Mouse (Mus musculus) heart, embryonic 14.5 days (tissue): Measurements from ENCODE around the gene Cdyl2. TPM values are rescaled to one million over a fixed set of nuclear protein-coding genes. Genes with fewer than 3 reads are reported as not detected.

ENCODE experiments used
- ATAC-seq: fragments of 200-750 bp; cut with Nextera tagmentation; 2 replicates; pipeline ENCODE4 v1.8.0; 2017; ENCODE audit warnings: low read depth, moderate TSS enrichment; ENCODE audit not compliant: insufficient number of reproducible peaks, insufficient read depth, low FRiP score
- H3K27ac ChIP-seq, 2 experiments: fragments of 200-500 bp in 1 of 2; fragments of 300-500 bp in 1 of 2; sonication (generic) in 1 of 2; replicated peaks in 1 of 2; 2 replicates each; pipeline ENCODE4 v1.5.1; 2012 to 2014; ENCODE audit warnings: low read depth in 2 of 2, low read length in 2 of 2, control low read depth in 1 of 2, mild to moderate bottlenecking in 1 of 2, mixed read lengths in 1 of 2; ENCODE audit not compliant: control insufficient read depth in 1 of 2, insufficient read depth in 1 of 2
- H3K27me3 ChIP-seq: fragments of 300-500 bp; sonication (generic); 2 replicates; pipeline ENCODE4 v1.6.1; 2014; ENCODE audit warnings: mild to moderate bottlenecking, low read length, control low read depth; ENCODE audit not compliant: control insufficient read depth, insufficient read depth
- H3K36me3 ChIP-seq: fragments of 300-500 bp; sonication (generic); 2 replicates; pipeline ENCODE4 v1.6.1; 2014; ENCODE audit warnings: mild to moderate bottlenecking, control low read depth, low read length, mixed read lengths; ENCODE audit not compliant: control insufficient read depth, insufficient read depth
- H3K4me1 ChIP-seq, 2 experiments: fragments of 200-500 bp in 1 of 2; fragments of 300-500 bp in 1 of 2; sonication (generic) in 1 of 2; 2 replicates each; pipeline ENCODE4 v1.6.1; 2012 to 2014; ENCODE audit warnings: low read length in 2 of 2, control low read depth in 1 of 2, mixed read lengths in 1 of 2; ENCODE audit not compliant: control insufficient read depth in 2 of 2, insufficient read depth in 2 of 2
- H3K4me2 ChIP-seq: fragments of 300-500 bp; sonication (generic); 2 replicates; pipeline ENCODE4 v1.6.1; 2014; ENCODE audit warnings: mild to moderate bottlenecking, low read length
- H3K4me3 ChIP-seq, 2 experiments: fragments of 200-500 bp in 1 of 2; fragments of 300-500 bp in 1 of 2; sonication (generic) in 1 of 2; 2 replicates each; pipeline ENCODE4 v1.5.1; 2012 to 2014; ENCODE audit warnings: low read length in 2 of 2, mild to moderate bottlenecking in 2 of 2, control low read depth in 1 of 2, low read depth in 1 of 2, moderate library complexity in 1 of 2; ENCODE audit not compliant: control insufficient read depth in 1 of 2, insufficient read depth in 1 of 2
- H3K9ac ChIP-seq: fragments of 300-500 bp; sonication (generic); 2 replicates; pipeline ENCODE4 v1.6.1; 2014; ENCODE audit warnings: mild to moderate bottlenecking, low read length
- H3K9me3 ChIP-seq: fragments of 300-500 bp; sonication (generic); 2 replicates; pipeline ENCODE4 v1.6.1; 2016; ENCODE audit warnings: low read length, control low read depth; ENCODE audit not compliant: control insufficient read depth
- WGBS: fragments of 180-500 bp; shearing (Covaris S2); extraction: QIAGEN DNeasy Blood & Tissue Kit; methylation state at CpG from one replicate; pipeline ENCODE4 v1.1.7; 2014; 5-methylcytosine and 5-hydroxymethylcytosine counted together
- polyA plus RNA-seq: library from polyadenylated mRNA; unstranded; fragments of >200 nt; fragmentation: Nextera tagmentation; extraction: Ambion mirVana; gene quantifications from 2 replicates; pipeline ENCODE4 v1.2.1, GENCODE M21; 2014

Cdyl2 gene
- polyA plus RNA-seq, 1 experiment from 2014 or later = 5.1 TPM

DNA sequence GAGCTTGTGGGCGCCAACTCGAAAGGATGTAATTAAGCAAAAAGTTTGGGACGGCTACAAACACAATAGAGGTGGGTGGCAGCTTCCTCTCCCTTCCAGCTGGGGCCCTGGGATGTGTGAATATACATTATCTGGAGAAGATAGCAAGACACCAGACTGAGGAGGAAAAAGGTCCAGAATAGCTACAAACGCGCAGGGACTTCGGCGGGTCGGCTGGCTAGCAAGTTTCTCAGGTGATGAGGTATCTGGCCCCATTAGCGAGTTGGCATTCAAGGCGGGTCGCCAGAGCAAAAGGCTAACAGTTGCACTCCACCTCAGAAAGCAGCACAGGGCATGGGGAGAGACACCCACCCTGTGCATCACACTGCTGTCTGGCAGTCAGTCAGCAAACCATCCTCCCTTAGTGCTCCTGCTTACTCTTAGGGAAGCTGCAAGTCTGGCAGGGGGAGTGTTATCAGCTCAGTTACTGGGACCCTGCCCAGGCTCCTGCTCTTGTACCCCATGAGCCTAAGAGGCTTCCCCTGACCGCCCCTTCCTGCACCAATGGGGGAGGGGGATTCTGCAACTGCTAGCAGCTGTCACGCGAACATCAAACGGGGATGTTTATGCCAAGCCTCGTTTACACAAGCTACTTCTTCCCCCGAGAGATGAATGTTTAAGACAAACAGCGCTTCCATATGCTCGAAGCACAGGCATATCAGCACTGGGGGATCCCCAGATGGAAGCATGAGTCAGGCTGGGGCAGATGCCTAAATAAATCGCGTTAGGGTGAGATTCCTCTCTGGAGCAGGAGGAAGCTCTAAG lies 111.4 kb downstream of the Cdyl2 start:
- H3K9ac ChIP-seq = no peak overlapping the region
- H3K27ac ChIP-seq = no peak overlapping the region
- WGBS = 41% methylated on average over 21 of the region's 21 CpGs
- no peaks in the 10 kb centered on the region; a peak in 1 of 4 replicates for H3K4me1 ChIP-seq
- ATAC-seq = no peak
- H3K4me3 ChIP-seq = no peak overlapping the region
- H3K27me3 ChIP-seq = no peaks in the 10 kb centered on the region
- no peaks in the 10 kb centered on the region for H3K9me3 ChIP-seq
- no peak overlapping the region for H3K4me2 ChIP-seq
- H3K36me3 ChIP-seq = no peaks in the 10 kb centered on the region

DNA sequence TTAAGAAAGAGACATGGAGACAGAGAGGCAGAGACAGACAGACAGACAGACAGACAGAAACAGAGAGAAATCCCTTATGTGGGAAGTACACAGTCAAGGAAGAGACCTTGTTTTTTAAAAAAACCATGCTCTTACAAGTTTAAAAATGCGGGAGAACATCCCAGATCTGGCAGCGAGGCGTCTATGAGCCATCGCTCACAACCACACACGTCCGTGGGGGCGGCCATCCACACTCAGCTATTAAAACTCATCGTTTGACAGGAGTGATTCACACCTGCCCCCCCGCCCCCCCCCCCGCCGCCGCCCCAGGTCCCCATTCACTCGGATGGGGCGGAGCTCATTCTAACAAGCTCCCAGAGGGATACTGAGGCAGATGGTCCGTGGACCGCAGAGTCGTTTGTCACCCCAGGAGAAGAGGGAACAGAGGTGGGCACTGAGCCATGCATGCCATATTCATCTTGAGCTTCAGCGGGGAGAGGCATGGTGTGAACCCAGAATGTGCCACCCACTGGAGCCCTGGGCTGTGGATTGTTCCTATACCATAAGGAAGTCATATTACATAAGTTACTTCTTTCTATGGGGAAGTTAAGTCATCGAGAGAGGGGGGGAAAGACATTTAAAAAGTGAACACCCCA lies 113.0 kb downstream of the Cdyl2 start:
- ATAC-seq = no peak
- Histone ChIP-seq H3K4me3 (no peak overlapping the region), H3K27ac (no peak overlapping the region), H3K27me3 (no peaks in the 10 kb centered on the region), H3K9ac (no peak overlapping the region), H3K4me2 (no peak overlapping the region), H3K4me1 (no peaks in the 10 kb centered on the region; a peak in 1 of 4 replicates), H3K36me3 (no peaks in the 10 kb centered on the region), H3K9me3 (no peaks in the 10 kb centered on the region)
- 82% methylated on average over 19 of the region's 19 CpGs for WGBS

GRCm38 (mm10) chr8:116619221-116619620 lies 113.6 kb downstream of the Cdyl2 start:
- no peak for ATAC-seq
- WGBS = 84% methylated on average over 5 of the region's 5 CpGs
- H3K36me3 ChIP-seq = no peaks in the 10 kb centered on the region

DNA sequence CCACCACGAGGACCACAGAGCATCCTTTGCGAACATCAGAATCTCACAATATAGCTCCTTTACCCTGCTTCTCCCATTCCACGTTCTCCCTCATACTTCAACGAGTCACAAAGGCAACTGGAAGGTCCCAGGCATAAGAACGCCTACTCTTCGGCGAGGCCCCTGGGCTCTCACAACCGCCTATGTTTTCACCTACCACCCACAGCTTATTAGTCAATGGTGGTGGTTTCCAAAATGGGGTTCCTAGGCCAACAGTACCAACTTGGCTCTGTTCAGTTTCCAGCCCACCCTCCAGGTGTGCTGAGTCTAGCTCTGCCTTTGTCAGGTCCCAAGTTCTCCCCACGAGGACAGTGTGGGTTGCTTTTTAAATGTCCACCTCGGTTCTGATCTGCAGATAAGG lies 114.0 kb downstream of the Cdyl2 start:
- H3K4me1 ChIP-seq = no peaks in the 10 kb centered on the region; a peak in 1 of 4 replicates
- no peak for ATAC-seq

More at GRCm38 (mm10) chr8:116619221-116619620, 113.6 kb downstream of the Cdyl2 start:
- no peak overlapping the region for H3K4me2 ChIP-seq
- no peak overlapping the region for H3K9ac ChIP-seq
- no peak overlapping the region for H3K27ac ChIP-seq
- no peaks in the 10 kb centered on the region; a peak in 1 of 4 replicates for H3K4me1 ChIP-seq
- H3K4me3 ChIP-seq = no peak overlapping the region
- H3K27me3 ChIP-seq = no peaks in the 10 kb centered on the region
- H3K9me3 ChIP-seq = no peaks in the 10 kb centered on the region

DNA sequence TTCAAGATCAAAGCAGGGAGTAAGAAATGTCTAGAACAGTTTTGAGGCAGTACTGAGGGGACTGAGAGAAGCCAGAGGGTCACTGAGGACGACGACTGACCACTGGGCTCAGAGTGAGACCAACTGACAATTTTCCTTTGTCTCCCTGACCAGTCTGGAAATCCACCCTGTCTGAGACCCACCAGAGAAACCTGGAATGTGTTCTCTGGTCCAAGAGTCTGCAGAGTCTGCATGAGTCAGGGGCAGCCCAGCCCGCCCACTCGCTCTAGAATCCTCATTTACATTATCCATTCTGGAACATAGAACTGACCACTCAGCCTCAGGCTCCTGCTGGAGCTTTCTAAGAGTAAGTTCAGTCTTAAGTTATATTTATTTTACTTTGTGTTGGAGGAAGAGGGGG lies 114.9 kb downstream of the Cdyl2 start:
- Histone ChIP-seq H3K4me1 (no peaks in the 10 kb centered on the region; a peak in 1 of 4 replicates), H3K9ac (no peak overlapping the region), H3K9me3 (no peaks in the 10 kb centered on the region), H3K27me3 (no peaks in the 10 kb centered on the region), H3K4me2 (no peak overlapping the region), H3K4me3 (no peak overlapping the region), H3K27ac (no peak overlapping the region), H3K36me3 (no peaks in the 10 kb centered on the region)
- 71% methylated on average over 4 of the region's 4 CpGs for WGBS
- ATAC-seq = no peak

More for the DNA sequence above, 114.0 kb downstream of the Cdyl2 start:
- no peak overlapping the region for H3K27ac ChIP-seq
- H3K27me3 ChIP-seq = no peaks in the 10 kb centered on the region
- H3K4me2 ChIP-seq = no peak overlapping the region
- no peaks in the 10 kb centered on the region for H3K9me3 ChIP-seq
- 83% methylated on average over 10 of the region's 10 CpGs for WGBS
- H3K4me3 ChIP-seq = no peak overlapping the region
- H3K9ac ChIP-seq = no peak overlapping the region
- H3K36me3 ChIP-seq = no peaks in the 10 kb centered on the region

GRCm38 (mm10) chr8:116616369-116616768 lies 116.4 kb downstream of the Cdyl2 start:
- H3K36me3 ChIP-seq = no peaks in the 10 kb centered on the region
- H3K27me3 ChIP-seq = no peaks in the 10 kb centered on the region
- H3K4me2 ChIP-seq = no peak overlapping the region
- no peak for ATAC-seq
- H3K27ac ChIP-seq = no peak overlapping the region
- H3K4me3 ChIP-seq = no peak overlapping the region
- H3K9ac ChIP-seq = no peak overlapping the region
- no peaks in the 10 kb centered on the region for H3K9me3 ChIP-seq
- no peaks in the 10 kb centered on the region; a peak in 1 of 4 replicates for H3K4me1 ChIP-seq

GRCm38 (mm10) chr8:116614901-116615300 lies 117.9 kb downstream of the Cdyl2 start:
- Histone ChIP-seq H3K36me3 (no peaks in the 10 kb centered on the region), H3K4me1 (no peaks in the 10 kb centered on the region), H3K9ac (no peak overlapping the region), H3K9me3 (no peaks in the 10 kb centered on the region), H3K27ac (no peak overlapping the region), H3K4me3 (no peak overlapping the region), H3K4me2 (no peak overlapping the region), H3K27me3 (no peaks in the 10 kb centered on the region)
- 83% methylated on average over 7 of the region's 7 CpGs for whole genome bisulfite sequencing
- no peak for ATAC-seq
